In the genomic region with DNA sequence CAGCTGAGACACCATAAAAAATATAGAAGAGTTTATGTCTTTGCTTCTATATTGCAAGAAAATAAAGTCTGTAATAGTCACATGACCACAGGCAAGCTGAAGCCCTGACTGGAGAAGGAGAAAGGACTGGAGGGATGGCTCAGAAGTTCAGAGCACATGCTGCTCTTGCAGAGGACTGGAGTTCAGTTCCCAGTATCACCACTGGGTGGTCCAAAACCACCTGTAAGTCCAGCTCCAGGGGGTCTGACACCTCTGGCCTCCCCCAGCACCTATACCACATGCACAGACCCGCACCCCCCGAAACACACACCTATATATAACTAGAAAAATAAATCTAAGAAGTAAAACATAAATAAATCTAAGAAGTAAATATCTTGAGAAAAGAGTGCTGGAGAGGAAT, we compare ENCODE assay signal across 14 mouse cellular contexts. TPM values are rescaled to one million over a fixed set of nuclear protein-coding genes. Genes with fewer than 3 reads are reported as not detected.
DNase-seq lines count a peak whose midpoint lies in the region; ATAC-seq and TF ChIP-seq lines count a peak whose summit lies in the region.
"Had no signal": no experiment of that assay in that cellular context is flagged by ENCODE, and none has a peak within 500 bp of the region (broad histone marks: within the 10 kb centered on the region; RNA-seq: fewer than 3 reads in every experiment).

No protein-coding gene starts in this region.

- no peak for TF ChIP-seq EP300 in CH12.LX (IDR thresholded peaks at IDR 0.05; ENCODE audit: low read length)

- 100% methylated on average over 2 of the region's 2 CpGs for WGBS in forebrain, postnatal 0 days
- 97% methylated on average over 2 of the region's 2 CpGs for WGBS in forebrain, embryonic 12.5 days
- 100% methylated on average over 2 of the region's 2 CpGs for WGBS in liver, adult 2 months

- in situ Hi-C loops in CH12.LX (cut with MboI; ENCODE audit: low pct_ligation_motif_present, low pct_unique_long_range_greater_than_20kb, low sequenced_read_pairs) = no loop called here

- dilution Hi-C loops in CH12.LX (cut with MboI; ENCODE audit: extremely low pct_ligation_motif_present, extremely low pct_unique_long_range_greater_than_20kb, low sequenced_read_pairs) = no loop called here

- no peak for ATAC-seq in forebrain, postnatal 0 days
- no peak for ATAC-seq in forebrain, embryonic 12.5 days (ENCODE audit: low FRiP score)
- ATAC-seq in megakaryocyte-erythroid progenitor cell, adult 5-6 weeks (replicated peaks; ENCODE audit: low FRiP score, low TSS enrichment, poor library complexity, severe bottlenecking) = peak; percentile 60; the same call in 1 of the 2 replicates
- ATAC-seq: midbrain, embryonic 16.5 days had no signal

- no peaks in the 10 kb centered on the region for H3K27me3 ChIP-seq in forebrain, postnatal 0 days (ENCODE audit: insufficient read depth, low read length)
- H3K27me3 ChIP-seq in forebrain, embryonic 12.5 days = no peaks in the 10 kb centered on the region
- no peaks in the 10 kb centered on the region for H3K27me3 ChIP-seq in liver, adult 2 months (ENCODE audit: control insufficient read depth, insufficient read depth, low read length)
- H3K27me3 ChIP-seq in CH12.LX (replicated peaks) = no peaks in the 10 kb centered on the region

- no peaks in the 10 kb centered on the region for H3K79me2 ChIP-seq in liver, adult 2 months (ENCODE audit: control insufficient read depth, insufficient read depth, low read length)
- H3K79me2 ChIP-seq in CH12.LX (replicated peaks; ENCODE audit: control insufficient read depth, extremely low read depth, insufficient read depth, poor library complexity, severe bottlenecking) = no peaks in the 10 kb centered on the region

- H3K27ac ChIP-seq in forebrain, postnatal 0 days (ENCODE audit: low read depth, low read length) = no peak overlapping the region
- no peak overlapping the region for H3K27ac ChIP-seq in forebrain, embryonic 12.5 days
- H3K27ac ChIP-seq in liver, adult 2 months (replicated peaks; ENCODE audit: insufficient read depth, low read depth, low read length) = no peak overlapping the region
- no peak overlapping the region for H3K27ac ChIP-seq in CH12.LX (ENCODE audit: insufficient read depth, low read depth)

- no peak; the same call in 1 of the 2 replicates for TF ChIP-seq RAD21 in CH12.LX (IDR thresholded peaks at IDR 0.05; ENCODE audit: low read depth, low read length)

- no peak overlapping the region for H3K4me3 ChIP-seq in forebrain, postnatal 0 days (ENCODE audit: low read depth, low read length)
- H3K4me3 ChIP-seq in forebrain, embryonic 12.5 days (replicated peaks) = no peak overlapping the region
- no peak overlapping the region for H3K4me3 ChIP-seq in liver, adult 2 months (ENCODE audit: insufficient read depth, low read depth, low read length)
- H3K4me3 ChIP-seq in CH12.LX (replicated peaks in 1 of 3; ENCODE audit: low read depth in 2 of 3, low read length in 2 of 3, poor library complexity in 1 of 3) = no peak overlapping the region

- TF ChIP-seq CTCF in forebrain, postnatal 0 days (IDR thresholded peaks at IDR 0.05; ENCODE audit: low read depth) = peak; percentile 47
- TF ChIP-seq CTCF in liver, adult 2 months (IDR thresholded peaks at IDR 0.05; ENCODE audit: low read depth, low read length) = peak; percentile 39
- peak in 1 of 2 experiments; percentile 25; a peak in 2 of 4 replicates for TF ChIP-seq CTCF in CH12.LX (conservative IDR thresholded peaks at IDR 0.05 in 1 of 2, IDR thresholded peaks at IDR 0.05 in 1 of 2; ENCODE audit: low read depth in 2 of 2, low read length in 2 of 2)

- H3K9ac ChIP-seq in forebrain, postnatal 0 days = no peak overlapping the region
- no peak overlapping the region for H3K9ac ChIP-seq in forebrain, embryonic 12.5 days
- no peak overlapping the region for H3K9ac ChIP-seq in liver, adult 2 months (ENCODE audit: low read depth, low read length)
- H3K9ac ChIP-seq in CH12.LX (ENCODE audit: insufficient read depth, low read depth) = no peak overlapping the region

- no peak for DNase-seq in forebrain, postnatal 0 days
- no peak for DNase-seq in liver, adult 2 months (ENCODE audit: extremely low read depth, low read depth, low spot score)
- no peak for DNase-seq in liver
- peak; percentile 11 for DNase-seq in CH12.LX (ENCODE audit: extremely low read depth)
- DNase-seq in adrenal gland, postnatal 36 days = no peak
- no peak for DNase-seq in gastrocnemius, postnatal 10 days
- DNase-seq: adrenal gland, postnatal 10 days; heart, adult 11 months; heart, postnatal 36 days; lung, postnatal 14 days had no signal

- TF ChIP-seq POLR2A in liver, adult 2 months (IDR thresholded peaks at IDR 0.05; ENCODE audit: extremely low read depth, insufficient read depth, low read length) = no peak
- TF ChIP-seq POLR2A in CH12.LX (IDR thresholded peaks at IDR 0.05; ENCODE audit: low read depth, low read length) = no peak

- no peak overlapping the region for H3K4me2 ChIP-seq in forebrain, postnatal 0 days (ENCODE audit: low read depth)
- no peak overlapping the region for H3K4me2 ChIP-seq in forebrain, embryonic 12.5 days
- no peak overlapping the region for H3K4me2 ChIP-seq in CH12.LX (ENCODE audit: insufficient read depth, low read depth, poor library complexity, severe bottlenecking)

- peaks cover 55% of the 10 kb centered on the region for H3K36me3 ChIP-seq in forebrain, postnatal 0 days (ENCODE audit: insufficient read depth)
- H3K36me3 ChIP-seq in forebrain, embryonic 12.5 days (replicated peaks) = peaks cover 59% of the 10 kb centered on the region
- H3K36me3 ChIP-seq in liver, adult 2 months (ENCODE audit: control insufficient read depth, insufficient read depth, low read length) = peaks cover 67% of the 10 kb centered on the region
- H3K36me3 ChIP-seq in CH12.LX (replicated peaks in 1 of 2; ENCODE audit: control insufficient read depth in 1 of 2, insufficient read depth in 1 of 2, low read length in 1 of 2) = peaks cover 21 to 82% of the 10 kb centered on the region in 2 experiments

- H3K9me3 ChIP-seq in forebrain, postnatal 0 days (ENCODE audit: low read length) = no peaks in the 10 kb centered on the region
- H3K9me3 ChIP-seq in forebrain, embryonic 12.5 days = no peaks in the 10 kb centered on the region
- no peaks in the 10 kb centered on the region for H3K9me3 ChIP-seq in CH12.LX (replicated peaks; ENCODE audit: low read length)

- H3K4me1 ChIP-seq in forebrain, postnatal 0 days (ENCODE audit: insufficient read depth) = no peaks in the 10 kb centered on the region
- peaks cover 4% of the 10 kb centered on the region; the same call in 1 of the 2 replicates for H3K4me1 ChIP-seq in forebrain, embryonic 12.5 days
- H3K4me1 ChIP-seq in liver, adult 2 months (ENCODE audit: control insufficient read depth, insufficient read depth, low read length) = 0 out of 2 replicates have a peak, but pooled peaks cover 2% of the 10 kb centered on the region
- peaks cover 0 to 8% of the 10 kb centered on the region in 2 experiments; a peak in 1 of 4 replicates for H3K4me1 ChIP-seq in CH12.LX (ENCODE audit: control insufficient read depth in 1 of 2, insufficient read depth in 2 of 2)

TF ChIP-seq in CH12.LX, 34 proteins besides CTCF, POLR2A, EP300 and RAD21:
- TF ChIP-seq BHLHE40 (IDR thresholded peaks at IDR 0.05; ENCODE audit: low read depth, low read length) (no peak), SMC3 (IDR thresholded peaks at IDR 0.05; ENCODE audit: low read depth, low read length) (peak; percentile 14; the same call in 1 of the 2 replicates)

RNA-seq across cellular contexts. Expression of a gene that starts 32.4 kb away (rescaled TPM):
- total RNA-seq in forebrain, postnatal 0 days (2014; rRNA removed) = 0.43 and 0.46 TPM in 2 replicates
- polyA plus RNA-seq in forebrain, postnatal 0 days (2015; fragmentation: Nextera tagmentation; extraction: Ambion mirVana) = 0.31 and 0.36 TPM in 2 replicates
- polyA plus RNA-seq in forebrain, embryonic 12.5 days (2016; fragmentation: Nextera tagmentation; extraction: Ambion mirVana) = 0.18 TPM in 2 replicates
- not detected in 2 replicates for total RNA-seq in liver, adult 2 months (2014; rRNA removed)
- not detected in 2 replicates for polyA plus RNA-seq in liver, adult 2 months (2012; rRNA removed)
- total RNA-seq in CH12.LX (2012; rRNA removed) (0.04 TPM in 1 of 2 replicates, not detected in the other), CH12.LX (2014; rRNA removed) (not detected in 2 replicates)
- polyA plus RNA-seq in CH12.LX (2012; ENCODE audit: insufficient read length, low read depth) = 0.09 TPM in 1 of 2 replicates, not detected in the other
- not detected in 2 replicates for total RNA-seq in megakaryocyte-erythroid progenitor cell, adult 5-6 weeks (2014; fragmentation: Nextera tagmentation)
- total RNA-seq in megakaryocyte-erythroid progenitor cell, adult 5-6 weeks (2017) = not detected in 2 replicates
- under 1 TPM; 0.17 to 0.26 TPM for total RNA-seq in adrenal gland, postnatal 36 days (2021)
- under 1 TPM; 0.11 to 0.23 TPM for total RNA-seq in gastrocnemius, postnatal 10 days (2021)
- total RNA-seq: heart, postnatal 36 days; neutrophil, adult 5-6 weeks had no signal
